Mouse (Mus musculus): ENCODE data around the gene Bcl10.

- TF ChIP-seq CTCF (conservative IDR thresholded peaks at IDR 0.05; ENCODE audit: low read length): no peak
- no peak for TF ChIP-seq POU5F1 (IDR thresholded peaks at IDR 0.05; ENCODE audit: borderline replicate concordance, low read length)
Measured at GRCm38 (mm10) chr3:145887430-145887971, 35.1 kb upstream of the Bcl10 start.
